Mouse (Mus musculus) G1E (cell line): ENCODE data around the gene Mageh1. TPM values are rescaled to one million over a fixed set of nuclear protein-coding genes. Genes with fewer than 3 reads are reported as not detected.
"Not testable (repeated sequence)": the region's sequence is repeated elsewhere in the genome, so short reads cannot be mapped to it uniquely, and the experiment has no call there.

Experiments
- ATAC-seq: 2 replicates; pipeline ENCODE4 v1.8.0; 2016; ENCODE audit warnings: mild to moderate bottlenecking; ENCODE audit not compliant: insufficient number of reproducible peaks, poor library complexity, low FRiP score, severe bottlenecking; ENCODE audit errors: extremely low read depth
- DNase-seq: peaks from one replicate; pipeline ENCODE4 v3.0.0; 2012; ENCODE audit warnings: low spot score
- H3K27me3 ChIP-seq: 2 replicates; pipeline ENCODE4 v1.6.1; 2012; ENCODE audit warnings: mild to moderate bottlenecking, low read length, inconsistent platforms; ENCODE audit not compliant: insufficient read depth
- H3K36me3 ChIP-seq: replicated peaks from 2 replicates; pipeline ENCODE3; 2012; ENCODE audit warnings: mild to moderate bottlenecking, inconsistent platforms
- H3K4me1 ChIP-seq: 2 replicates; pipeline ENCODE4 v1.6.1; 2012; ENCODE audit warnings: low read depth, low read length, inconsistent platforms, mixed read lengths; ENCODE audit not compliant: insufficient read depth
- H3K4me3 ChIP-seq: 2 replicates; pipeline ENCODE4 v1.5.1; 2012; ENCODE audit warnings: low read depth, mild to moderate bottlenecking, inconsistent platforms, low read length, moderate library complexity, mixed read lengths
- H3K9me3 ChIP-seq: replicated peaks from 2 replicates; pipeline ENCODE4 v1.6.1; 2012; ENCODE audit warnings: inconsistent platforms
- CTCF ChIP-seq: IDR thresholded peaks from 2 replicates; pipeline ENCODE4 v1.5.1; 2012; ENCODE audit warnings: low read depth, low read length, inconsistent platforms, mixed read lengths
- GATA1 ChIP-seq: IDR thresholded peaks from 2 replicates; pipeline ENCODE4 v1.6.1; 2012; ENCODE audit warnings: borderline replicate concordance, low read length, inconsistent platforms, mixed read lengths
- GATA2 ChIP-seq: IDR thresholded peaks from 2 replicates; pipeline ENCODE4 v1.6.1; 2012; ENCODE audit warnings: low read depth, low read length, inconsistent platforms, borderline replicate concordance
- POLR2AphosphoS5 ChIP-seq: IDR thresholded peaks from 2 replicates; pipeline ENCODE4 v1.6.1; 2012; ENCODE audit warnings: low read depth, low read length, inconsistent platforms; ENCODE audit not compliant: insufficient replicate concordance
- TAL1 ChIP-seq: conservative IDR thresholded peaks from 2 replicates; pipeline ENCODE4 v1.6.1; 2012; ENCODE audit warnings: low read depth, low read length, inconsistent platforms, mixed read lengths
- polyA plus RNA-seq: library from polyadenylated mRNA; stranded (reverse); fragments of >175 nt; gene quantifications from 2 replicates; pipeline ENCODE4 v1.2.3, GENCODE M21; 2012
- total RNA-seq, 2 experiments: library from RNA; stranded (forward) in 1 of 2; stranded (reverse) in 1 of 2; fragments of 200-1000 nt in 1 of 2; fragments of >200 nt in 1 of 2; fragmentation: Nextera tagmentation in 1 of 2; gene quantifications; 2 replicates each; pipeline ENCODE4 v1.2.3; 2014 to 2017

Mageh1 gene
- total RNA-seq (2014; fragmentation: Nextera tagmentation) (not detected in 2 replicates), total RNA-seq (2017) (0.11 TPM in 1 of 2 replicates, not detected in the other), polyA plus RNA-seq (not detected in 2 replicates)

GRCm38 (mm10) chrX:153037087-153037971 lies at the start of gene Mageh1:
Gene Mageh1, minus strand, starts transcription at chrX:153037575.
- no peak for ATAC-seq
- no peak within 1 kb of the TSS for H3K4me3 ChIP-seq

DNA sequence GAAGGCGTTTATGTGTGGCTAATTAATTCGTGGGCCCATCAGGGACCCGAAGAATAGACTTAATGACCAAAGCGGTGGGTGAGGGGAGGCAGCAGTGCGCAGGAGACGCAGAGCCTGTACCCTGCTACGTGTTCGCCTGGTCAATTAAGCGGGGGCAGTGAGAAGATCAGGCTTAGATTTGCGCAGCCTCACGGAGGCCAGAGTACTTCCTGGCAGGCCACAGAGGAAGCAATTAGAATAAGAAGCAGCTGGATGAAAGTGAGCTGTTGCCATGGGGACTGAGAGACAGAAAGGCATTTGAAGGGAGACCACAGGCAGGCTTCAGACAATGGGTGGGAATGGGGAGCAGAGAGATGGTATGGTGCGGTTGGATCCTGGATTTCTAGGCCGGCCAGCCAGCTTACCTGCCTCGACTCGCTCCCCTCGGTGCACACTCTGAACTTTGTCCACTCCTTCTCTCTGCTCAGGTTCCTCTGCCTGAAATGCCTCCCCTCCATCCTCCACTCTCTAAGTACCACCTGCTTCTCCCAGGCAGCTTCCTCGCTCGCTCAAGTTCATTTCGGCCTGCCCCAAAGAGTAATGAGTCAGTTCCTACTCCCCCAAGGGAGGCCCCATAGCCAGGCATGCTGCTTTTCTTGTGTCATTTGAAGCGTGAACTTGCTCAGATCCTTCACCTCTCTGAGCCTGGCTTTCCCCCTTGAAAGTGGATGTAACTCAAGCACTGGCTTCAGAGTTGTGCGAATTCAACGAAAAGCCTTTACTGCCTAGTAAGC lies 783 bp upstream of the Mageh1 start:
- not testable (repeated sequence) for DNase-seq, H3K27me3 ChIP-seq, H3K4me1 ChIP-seq, ATAC-seq, H3K36me3 ChIP-seq, H3K9me3 ChIP-seq, H3K4me3 ChIP-seq

More at GRCm38 (mm10) chrX:153037087-153037971, at the start of gene Mageh1:
- H3K4me1 ChIP-seq, result no peaks in the 10 kb centered on the region
- no peaks in the 10 kb centered on the region for H3K36me3 ChIP-seq
- DNase-seq, result no peak
- no peak for TF ChIP-seq TAL1
- TF ChIP-seq POLR2AphosphoS5, result no peak
- TF ChIP-seq GATA2, result no peak
- no peak for TF ChIP-seq CTCF
- TF ChIP-seq GATA1, result no peak
- no peaks in the 10 kb centered on the region for H3K27me3 ChIP-seq
- H3K9me3 ChIP-seq, result no peaks in the 10 kb centered on the region

DNA sequence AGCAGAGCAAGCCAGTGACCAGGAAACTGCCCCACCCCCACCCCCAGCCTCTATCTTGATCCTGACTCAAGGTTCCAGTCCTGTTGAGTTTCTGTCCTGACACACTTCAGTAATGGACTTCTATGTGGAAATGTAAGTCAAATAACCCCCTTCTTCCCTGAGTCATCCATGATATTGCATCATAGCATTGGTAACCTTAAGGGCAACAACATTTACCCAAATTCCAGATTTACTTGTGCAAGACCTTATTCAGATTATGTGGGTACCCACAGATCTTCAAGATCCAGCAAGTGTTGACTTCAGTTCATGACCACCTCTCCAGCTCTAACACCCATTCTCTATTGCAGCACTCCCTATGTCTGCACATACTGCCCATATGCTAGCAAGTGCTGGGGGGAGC lies 5.8 kb downstream of the Mageh1 start:
- not testable (repeated sequence) for H3K36me3 ChIP-seq, H3K9me3 ChIP-seq, H3K4me3 ChIP-seq, DNase-seq, H3K4me1 ChIP-seq, H3K27me3 ChIP-seq, ATAC-seq

- not testable (repeated sequence) for H3K4me3 ChIP-seq, H3K9me3 ChIP-seq, H3K36me3 ChIP-seq, H3K27me3 ChIP-seq, H3K4me1 ChIP-seq, DNase-seq, ATAC-seq
Measured at GRCm38 (mm10) chrX:153025709-153026108, 11.7 kb downstream of the Mageh1 start.

GRCm38 (mm10) chrX:153025255-153025654 lies 12.1 kb downstream of the Mageh1 start:
- H3K27me3 ChIP-seq, DNase-seq, ATAC-seq, H3K36me3 ChIP-seq, H3K4me1 ChIP-seq, H3K4me3 ChIP-seq, H3K9me3 ChIP-seq: not testable (repeated sequence)

DNA sequence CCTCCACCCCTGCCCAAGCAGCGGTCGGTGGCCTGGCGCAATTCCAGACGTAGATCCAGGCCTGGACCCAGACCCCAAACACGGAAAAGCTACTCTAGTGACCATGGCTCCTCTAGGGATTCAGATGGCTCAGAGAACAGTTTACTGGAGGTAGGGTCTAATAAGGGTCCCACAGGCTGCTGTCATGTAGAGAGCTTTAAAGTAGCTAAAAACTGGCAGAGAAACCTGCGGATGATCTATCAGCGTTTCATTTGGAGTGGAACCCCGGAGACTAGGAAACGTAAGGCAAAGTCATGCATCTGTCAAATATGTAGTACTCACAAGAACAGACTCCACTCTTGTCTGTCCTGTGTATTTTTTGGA lies 29.7 kb downstream of the Mageh1 start:
- Histone ChIP-seq H3K4me1 (no peaks in the 10 kb centered on the region), H3K4me3 (no peak overlapping the region), H3K9me3 (peaks cover 8% of the 10 kb centered on the region; the same call in 1 of the 2 replicates), H3K36me3 (no peaks in the 10 kb centered on the region), H3K27me3 (no peaks in the 10 kb centered on the region)
- TF ChIP-seq TAL1 (no peak), GATA1 (no peak), CTCF (no peak), POLR2AphosphoS5 (no peak), GATA2 (no peak)
- ATAC-seq (no peak), DNase-seq (no peak)

DNA sequence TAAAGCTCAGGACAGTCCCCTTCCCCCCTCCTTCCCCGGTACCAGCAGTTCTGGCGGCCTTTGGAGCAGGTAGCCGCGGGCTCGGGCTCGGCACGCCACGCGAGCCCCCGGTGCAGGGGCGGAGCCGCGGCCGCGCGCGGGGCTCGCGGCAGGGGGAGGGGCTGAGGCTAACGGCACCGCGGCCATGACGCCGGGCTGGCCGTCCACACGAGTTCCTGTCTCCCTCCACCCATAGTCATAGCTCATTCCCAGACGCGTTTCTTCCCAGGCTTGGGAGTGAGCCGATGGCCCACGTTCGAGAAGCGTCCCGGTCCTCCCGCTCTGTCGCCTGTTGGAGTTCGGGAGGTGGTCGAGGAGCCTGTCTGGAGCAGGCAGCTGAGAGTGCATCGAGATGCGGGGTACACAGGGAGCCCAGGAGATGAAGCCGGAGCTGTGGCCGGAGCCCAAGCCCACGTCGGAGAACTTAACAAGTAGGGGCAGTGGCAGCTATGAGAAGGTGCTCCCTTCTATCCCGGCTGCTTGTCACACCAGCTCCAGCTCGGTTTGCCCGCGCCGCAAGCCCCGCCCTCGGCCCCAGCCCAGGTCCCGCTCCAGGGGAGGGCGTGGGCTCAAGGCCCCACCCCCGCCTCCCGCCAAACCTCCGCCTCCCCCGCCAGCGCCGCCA lies 30.2 kb downstream of the Mageh1 start:
- no peak overlapping the region for H3K4me3 ChIP-seq
- no peaks in the 10 kb centered on the region for H3K27me3 ChIP-seq
- H3K4me1 ChIP-seq, result no peaks in the 10 kb centered on the region
- H3K9me3 ChIP-seq, result peaks cover 8% of the 10 kb centered on the region; the same call in 1 of the 2 replicates
- DNase-seq (no peak), ATAC-seq (no peak)
- TF ChIP-seq GATA2, result no peak
- no peak for TF ChIP-seq CTCF
- TF ChIP-seq POLR2AphosphoS5, result no peak
- TF ChIP-seq TAL1, result no peak
- TF ChIP-seq GATA1, result no peak
- H3K36me3 ChIP-seq, result no peaks in the 10 kb centered on the region
